Mouse (Mus musculus) midbrain, embryonic 13.5 days (tissue): Measurements from ENCODE around the gene Sectm1a. TPM values are rescaled to one million over a fixed set of nuclear protein-coding genes. Genes with fewer than 3 reads are reported as not detected.

Experiments used
- ATAC-seq: fragments of 200-750 bp; cut with Nextera tagmentation; 2 replicates; pipeline ENCODE4 v1.8.0; 2017; ENCODE audit warnings: mild to moderate bottlenecking, moderate TSS enrichment, moderate library complexity
- H3K27ac ChIP-seq: fragments of 300-500 bp; sonication (generic); 2 replicates; pipeline ENCODE4 v1.5.1; 2015; ENCODE audit warnings: inconsistent platforms, mild to moderate bottlenecking, moderate library complexity
- H3K27me3 ChIP-seq: fragments of 300-500 bp; sonication (generic); 2 replicates; pipeline ENCODE4 v1.6.1; 2015; ENCODE audit warnings: mild to moderate bottlenecking, inconsistent platforms
- H3K36me3 ChIP-seq: fragments of 300-500 bp; sonication (generic); 2 replicates; pipeline ENCODE4 v1.6.1; 2015; ENCODE audit warnings: mild to moderate bottlenecking, inconsistent platforms
- H3K4me1 ChIP-seq: fragments of 300-500 bp; sonication (generic); replicated peaks from 2 replicates; pipeline ENCODE4 v1.6.1; 2015; ENCODE audit warnings: inconsistent platforms
- H3K4me2 ChIP-seq: fragments of 300-500 bp; sonication (generic); replicated peaks from 2 replicates; pipeline ENCODE4 v1.6.1; 2015; ENCODE audit warnings: moderate library complexity, mild to moderate bottlenecking, inconsistent platforms
- H3K4me3 ChIP-seq: fragments of 300-500 bp; sonication (generic); replicated peaks from 2 replicates; pipeline ENCODE4 v1.5.1; 2015; ENCODE audit warnings: mild to moderate bottlenecking, inconsistent platforms
- H3K9ac ChIP-seq: fragments of 300-500 bp; sonication (generic); replicated peaks from 2 replicates; pipeline ENCODE4 v1.6.1; 2015; ENCODE audit warnings: mild to moderate bottlenecking, inconsistent platforms
- H3K9me3 ChIP-seq: fragments of 300-500 bp; sonication (generic); 2 replicates; pipeline ENCODE4 v1.6.1; 2016; ENCODE audit warnings: mild to moderate bottlenecking, inconsistent platforms
- WGBS: fragments of 180-500 bp; shearing (Covaris S2); methylation state at CpG from one replicate; pipeline ENCODE4 v1.1.7; 2015; 5-methylcytosine and 5-hydroxymethylcytosine counted together
- polyA plus RNA-seq: library from polyadenylated mRNA; unstranded; fragments of >200 nt; fragmentation: Nextera tagmentation; extraction: Ambion mirVana; gene quantifications from 2 replicates; pipeline ENCODE4 v1.2.1, GENCODE M21; 2015

Sectm1a gene
- not detected in 2 replicates for polyA plus RNA-seq

GRCm38 (mm10) chr11:121081120-121081519 lies at the start of gene Sectm1a:
Gene Sectm1a, minus strand, starts transcription at chr11:121081220.
- no peaks in the 10 kb centered on the region for H3K36me3 ChIP-seq
- H3K27me3 ChIP-seq: no peaks in the 10 kb centered on the region
- no peak within 1 kb of the TSS for H3K4me3 ChIP-seq
- H3K9me3 ChIP-seq: no peaks in the 10 kb centered on the region
- WGBS: 75% methylated on average over 3 of the region's 3 CpGs
- H3K4me2 ChIP-seq: no peak within 1 kb of the TSS
- no peak within 1 kb of the TSS for H3K27ac ChIP-seq
- H3K4me1 ChIP-seq: no peaks in the 10 kb centered on the region
- no peak within 1 kb of the TSS for H3K9ac ChIP-seq
- no peak for ATAC-seq

- ATAC-seq: no peak
- Histone ChIP-seq H3K36me3 (no peaks in the 10 kb centered on the region), H3K4me1 (no peaks in the 10 kb centered on the region), H3K4me3 (no peak overlapping the region), H3K4me2 (no peak overlapping the region), H3K27ac (no peak overlapping the region), H3K27me3 (no peaks in the 10 kb centered on the region), H3K9me3 (no peaks in the 10 kb centered on the region), H3K9ac (no peak overlapping the region)
- 83% methylated on average over 1 of the region's 1 CpGs for WGBS
Measured at GRCm38 (mm10) chr11:121129616-121130015, 48.6 kb upstream of the Sectm1a start.

GRCm38 (mm10) chr11:121127441-121127840 lies 46.4 kb upstream of the Sectm1a start:
- no peaks in the 10 kb centered on the region for H3K27me3 ChIP-seq
- no peaks in the 10 kb centered on the region for H3K9me3 ChIP-seq
- H3K4me1 ChIP-seq: no peaks in the 10 kb centered on the region
- no peaks in the 10 kb centered on the region for H3K36me3 ChIP-seq
- no peak overlapping the region for H3K27ac ChIP-seq
- H3K9ac ChIP-seq: no peak overlapping the region
- no peak for ATAC-seq
- 88% methylated on average over 3 of the region's 3 CpGs for WGBS
- no peak overlapping the region for H3K4me3 ChIP-seq
- H3K4me2 ChIP-seq: no peak overlapping the region

DNA sequence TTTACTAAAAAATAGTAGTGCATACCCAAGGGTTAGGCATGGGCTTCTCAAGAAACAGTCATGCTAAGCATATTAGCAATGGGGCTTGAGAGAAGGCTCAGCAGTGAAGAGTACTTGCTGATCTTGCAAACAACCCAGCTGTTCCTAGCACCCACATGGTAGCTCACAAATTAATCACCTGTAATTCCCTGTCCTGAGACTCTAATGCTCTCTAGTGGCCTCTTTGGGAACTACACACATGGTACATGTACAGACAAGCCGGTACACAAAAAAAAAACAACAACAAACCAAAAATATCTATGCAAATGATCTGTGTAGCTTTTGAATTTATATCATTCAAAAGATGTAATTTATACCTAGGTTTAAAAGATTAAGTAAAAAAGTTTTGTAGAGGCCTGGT lies 45.4 kb upstream of the Sectm1a start:
- Histone ChIP-seq H3K9me3 (no peaks in the 10 kb centered on the region), H3K36me3 (no peaks in the 10 kb centered on the region), H3K9ac (no peak overlapping the region), H3K4me3 (no peak overlapping the region), H3K27me3 (no peaks in the 10 kb centered on the region), H3K4me2 (no peak overlapping the region), H3K27ac (no peak overlapping the region), H3K4me1 (no peaks in the 10 kb centered on the region)
- ATAC-seq: no peak
- 87% methylated on average over 1 of the region's 1 CpGs for WGBS

DNA sequence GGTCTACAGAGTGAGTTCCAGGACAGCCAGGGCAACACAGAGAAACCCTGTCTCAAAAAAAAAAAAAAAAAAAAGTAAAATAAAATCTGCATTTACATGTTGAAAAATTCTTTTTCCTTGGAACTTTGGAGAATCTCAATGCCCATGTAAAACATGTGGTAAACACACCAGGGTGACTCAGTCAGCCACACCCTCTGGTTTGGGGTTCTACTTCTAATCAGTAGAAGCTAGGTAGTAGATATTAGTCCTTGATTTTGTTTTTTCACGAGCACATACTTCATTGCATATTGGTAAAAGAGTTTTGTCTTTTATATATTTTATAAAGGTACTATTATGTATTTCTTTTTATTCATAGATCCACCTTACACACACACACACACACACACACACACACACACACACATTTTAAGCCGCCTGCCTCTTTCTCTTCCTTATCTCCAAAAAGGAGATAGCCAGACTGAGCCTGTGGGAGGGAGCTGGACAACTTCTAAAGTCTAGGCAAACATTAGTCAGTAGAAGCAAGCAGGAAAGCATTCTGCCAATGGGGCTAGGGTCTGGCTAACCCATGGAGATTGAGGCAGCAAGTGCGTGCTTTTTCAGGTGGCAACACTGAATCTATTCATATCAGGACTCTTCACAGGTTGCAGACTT lies 44.6 kb upstream of the Sectm1a start:
- H3K4me2 ChIP-seq: no peak overlapping the region
- no peak overlapping the region for H3K27ac ChIP-seq
- no peak overlapping the region for H3K9ac ChIP-seq
- no peaks in the 10 kb centered on the region for H3K4me1 ChIP-seq
- 92% methylated on average over 3 of the region's 3 CpGs for WGBS
- no peaks in the 10 kb centered on the region for H3K27me3 ChIP-seq
- no peak overlapping the region for H3K4me3 ChIP-seq
- H3K36me3 ChIP-seq: no peaks in the 10 kb centered on the region
- H3K9me3 ChIP-seq: no peaks in the 10 kb centered on the region
- ATAC-seq: no peak

GRCm38 (mm10) chr11:121123438-121123837 lies 42.4 kb upstream of the Sectm1a start:
- no peak overlapping the region for H3K4me3 ChIP-seq
- no peak for ATAC-seq
- 88% methylated on average over 4 of the region's 4 CpGs for WGBS
- H3K4me1 ChIP-seq: no peaks in the 10 kb centered on the region
- no peaks in the 10 kb centered on the region for H3K9me3 ChIP-seq
- no peaks in the 10 kb centered on the region for H3K27me3 ChIP-seq
- no peak overlapping the region for H3K27ac ChIP-seq
- H3K4me2 ChIP-seq: no peak overlapping the region
- no peaks in the 10 kb centered on the region for H3K36me3 ChIP-seq
- H3K9ac ChIP-seq: no peak overlapping the region

- H3K27ac ChIP-seq: no peak overlapping the region
- no peak for ATAC-seq
- no peaks in the 10 kb centered on the region for H3K9me3 ChIP-seq
- no peaks in the 10 kb centered on the region for H3K4me1 ChIP-seq
- 78% methylated on average over 2 of the region's 2 CpGs for WGBS
- no peak overlapping the region for H3K4me3 ChIP-seq
- no peak overlapping the region for H3K4me2 ChIP-seq
- no peaks in the 10 kb centered on the region for H3K36me3 ChIP-seq
- H3K27me3 ChIP-seq: no peaks in the 10 kb centered on the region
- no peak overlapping the region for H3K9ac ChIP-seq
Measured at GRCm38 (mm10) chr11:121122024-121122670, 41.1 kb upstream of the Sectm1a start.

- H3K4me2 ChIP-seq: no peak overlapping the region
- no peak overlapping the region for H3K4me3 ChIP-seq
- no peaks in the 10 kb centered on the region for H3K9me3 ChIP-seq
- H3K9ac ChIP-seq: no peak overlapping the region
- no peaks in the 10 kb centered on the region for H3K36me3 ChIP-seq
- ATAC-seq: no peak
- 92% methylated on average over 3 of the region's 3 CpGs for WGBS
- H3K27ac ChIP-seq: no peak overlapping the region
- no peaks in the 10 kb centered on the region for H3K27me3 ChIP-seq
- no peaks in the 10 kb centered on the region for H3K4me1 ChIP-seq
Measured at GRCm38 (mm10) chr11:121121151-121121550, 40.1 kb upstream of the Sectm1a start.

DNA sequence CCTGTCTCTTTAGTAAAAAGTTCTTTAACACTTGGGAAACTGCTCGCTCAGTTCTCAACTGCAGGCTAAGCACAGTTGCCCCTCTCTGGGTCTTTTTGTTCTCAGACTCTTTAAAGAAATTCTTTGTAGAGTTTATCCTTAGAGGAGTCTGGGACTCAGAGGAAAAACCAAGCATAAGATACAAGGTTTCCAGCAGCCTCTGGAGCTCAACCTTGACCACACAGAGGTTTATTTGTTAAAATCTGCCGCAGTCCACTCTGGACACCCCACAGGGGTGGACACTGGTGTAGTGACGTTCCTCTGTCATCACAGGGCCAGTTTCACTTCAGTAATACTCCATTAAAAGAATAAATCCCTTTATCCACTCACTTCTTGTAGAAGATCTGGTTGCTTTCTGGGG lies 37.6 kb upstream of the Sectm1a start, which contains the start of gene Tex19.2:
Tex19.2 (minus strand) TSS at position 101 of the 400 bp plus-strand sequence.
- Histone ChIP-seq H3K4me2 (no peak within 1 kb of the TSS), H3K27me3 (no peaks in the 10 kb centered on the region), H3K9ac (no peak within 1 kb of the TSS), H3K4me3 (no peak within 1 kb of the TSS), H3K36me3 (no peaks in the 10 kb centered on the region), H3K9me3 (no peaks in the 10 kb centered on the region), H3K4me1 (no peaks in the 10 kb centered on the region), H3K27ac (no peak within 1 kb of the TSS)
- 63% methylated on average over 3 of the region's 3 CpGs for WGBS
- ATAC-seq: no peak

DNA sequence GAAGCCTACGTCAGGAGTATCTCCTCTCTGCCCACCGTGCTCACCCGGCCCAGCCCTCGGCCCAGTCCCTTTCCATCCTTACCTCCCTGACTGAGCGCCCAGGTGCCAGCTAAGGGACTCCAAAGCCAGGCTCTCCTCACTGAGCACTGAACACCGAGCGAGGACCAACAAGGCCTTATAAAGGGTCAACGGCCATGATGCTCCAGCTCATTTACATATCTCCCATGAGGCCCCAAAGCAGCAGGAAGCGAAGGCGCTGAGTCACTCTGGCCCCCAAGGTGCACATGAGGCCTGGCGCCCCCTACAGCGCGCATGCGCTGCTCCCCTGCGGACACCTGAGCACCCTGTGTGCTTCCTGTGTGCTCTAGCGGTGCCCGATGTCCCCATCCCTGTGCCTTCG lies 37.1 kb upstream of the Sectm1a start:
- no peak overlapping the region for H3K4me2 ChIP-seq
- H3K27me3 ChIP-seq: no peaks in the 10 kb centered on the region
- ATAC-seq: no peak
- no peaks in the 10 kb centered on the region for H3K36me3 ChIP-seq
- H3K9me3 ChIP-seq: no peaks in the 10 kb centered on the region
- no peaks in the 10 kb centered on the region for H3K4me1 ChIP-seq
- no peak overlapping the region for H3K4me3 ChIP-seq
- 91% methylated on average over 18 of the region's 18 CpGs for WGBS
- H3K9ac ChIP-seq: no peak overlapping the region
- no peak overlapping the region for H3K27ac ChIP-seq

GRCm38 (mm10) chr11:121112091-121112775 lies 31.2 kb upstream of the Sectm1a start:
- WGBS: 87% methylated on average over 5 of the region's 5 CpGs
- Histone ChIP-seq H3K36me3 (no peaks in the 10 kb centered on the region), H3K9ac (no peak overlapping the region), H3K4me2 (no peak overlapping the region), H3K4me3 (no peak overlapping the region), H3K4me1 (peaks cover 8% of the 10 kb centered on the region; the same call in 1 of the 2 replicates), H3K9me3 (no peaks in the 10 kb centered on the region), H3K27me3 (no peaks in the 10 kb centered on the region), H3K27ac (no peak overlapping the region)
- ATAC-seq: no peak

- 94% methylated on average over 1 of the region's 1 CpGs for WGBS
- Histone ChIP-seq H3K4me3 (no peak overlapping the region), H3K9ac (no peak overlapping the region), H3K27me3 (no peaks in the 10 kb centered on the region), H3K27ac (no peak overlapping the region), H3K4me1 (peaks cover 8% of the 10 kb centered on the region; the same call in 1 of the 2 replicates), H3K9me3 (no peaks in the 10 kb centered on the region), H3K36me3 (no peaks in the 10 kb centered on the region), H3K4me2 (no peak overlapping the region)
- ATAC-seq: no peak
Measured at GRCm38 (mm10) chr11:121111601-121112000, 30.6 kb upstream of the Sectm1a start.
